Mouse (Mus musculus): ENCODE measurements at regions not wholly inside any gene's neighbourhood (a gene's known extent, or its start where the extent isn't known, plus 50 kb on each side); places are given as distances from the start of the nearest gene placed in this dataset.

DNA sequence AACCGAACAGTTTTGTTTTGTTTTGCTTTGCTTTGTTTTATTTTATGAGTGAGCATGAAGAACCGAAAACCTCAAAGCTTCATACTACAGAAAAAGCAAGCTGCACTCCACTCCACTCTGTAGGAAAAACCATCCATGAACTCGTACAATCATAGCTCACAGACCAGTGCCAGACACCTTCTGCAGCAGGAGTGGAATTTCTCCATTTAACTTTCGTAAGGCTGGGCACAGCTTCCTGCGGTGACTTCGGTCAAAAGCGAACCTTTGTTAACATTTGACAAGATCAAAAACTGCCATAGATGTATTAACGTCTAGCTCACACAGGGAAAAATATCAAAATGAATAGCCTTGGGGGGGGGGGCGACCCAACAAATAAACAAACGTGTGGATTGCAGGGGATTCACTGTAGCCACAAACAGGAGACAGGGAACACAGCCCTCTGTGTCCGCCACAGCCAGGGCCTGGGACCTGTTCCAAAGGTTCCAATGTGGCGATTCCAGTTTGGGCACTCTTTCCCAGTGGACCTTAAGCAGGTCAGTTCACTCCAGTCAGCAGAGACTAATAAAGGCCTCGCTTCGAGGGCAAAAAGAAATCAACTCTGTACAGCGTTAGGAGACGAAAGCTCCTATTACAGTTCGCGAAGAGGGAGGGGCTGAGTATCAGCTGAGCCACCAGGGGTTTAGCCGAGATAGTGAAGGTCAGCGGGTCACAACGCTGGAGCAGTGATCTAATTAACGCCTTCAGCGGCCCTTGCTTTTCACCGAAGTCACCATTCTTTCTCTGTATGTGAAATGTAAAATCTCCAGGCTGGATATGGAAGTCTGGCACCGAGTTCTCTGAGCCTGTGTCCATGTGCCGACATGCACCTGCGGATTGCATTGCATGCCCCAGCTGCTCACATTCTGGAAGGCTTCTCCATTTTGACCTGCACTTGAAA lies 135.4 kb upstream of the Ankrd55 start:
- Histone ChIP-seq H3K27me3 (replicated peaks) (no peaks in the 10 kb centered on the region), H3K9ac (no peak overlapping the region), H3K27ac (no peak overlapping the region), H3K4me3 (0 out of 2 replicates have a peak overlapping the region, but pooled peaks have one; percentile 2), H3K4me2 (replicated peaks) (peak overlapping the region; percentile 41), H3K9me3 (no peaks in the 10 kb centered on the region), H3K4me1 (peaks cover 14% of the 10 kb centered on the region), H3K36me3 (no peaks in the 10 kb centered on the region)
- 21% methylated on average over 27 of the region's 27 CpGs for WGBS
- peak; percentile 41 for ATAC-seq (ENCODE audit: low FRiP score, low read depth)

DNA sequence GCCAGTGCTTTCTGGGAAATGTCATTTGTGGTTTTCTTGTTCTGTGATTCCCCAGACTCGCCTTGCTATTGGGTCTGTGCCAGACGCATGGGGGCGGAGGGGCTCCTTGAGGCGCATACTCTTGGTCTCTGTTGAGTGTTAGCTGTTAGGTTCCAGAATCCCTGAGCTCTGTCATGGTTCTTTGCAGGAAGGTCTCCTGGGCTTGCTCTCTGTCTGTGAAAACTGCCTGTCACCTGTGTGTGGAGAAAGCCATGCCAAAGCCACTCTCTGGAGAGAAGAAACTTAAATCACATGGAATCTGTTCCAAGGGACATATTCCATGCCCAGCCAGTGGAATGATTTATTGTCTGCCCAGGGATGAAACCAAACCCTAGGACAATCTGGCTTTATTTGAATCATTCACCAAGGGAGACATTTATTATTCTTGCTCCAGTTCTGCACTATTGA lies 134.5 kb upstream of the Ankrd55 start:
- peaks cover 14% of the 10 kb centered on the region for H3K4me1 ChIP-seq
- no peak overlapping the region for H3K27ac ChIP-seq
- no peaks in the 10 kb centered on the region for H3K36me3 ChIP-seq
- H3K4me3 ChIP-seq: no peak overlapping the region
- 50% methylated on average over 4 of the region's 4 CpGs for WGBS
- no peak overlapping the region for H3K9ac ChIP-seq
- H3K27me3 ChIP-seq (replicated peaks): no peaks in the 10 kb centered on the region
- peak; percentile 48; the same call in 1 of the 2 replicates for ATAC-seq (ENCODE audit: low FRiP score, low read depth)
- H3K4me2 ChIP-seq (replicated peaks): peak overlapping the region; percentile 41
- no peaks in the 10 kb centered on the region for H3K9me3 ChIP-seq

DNA sequence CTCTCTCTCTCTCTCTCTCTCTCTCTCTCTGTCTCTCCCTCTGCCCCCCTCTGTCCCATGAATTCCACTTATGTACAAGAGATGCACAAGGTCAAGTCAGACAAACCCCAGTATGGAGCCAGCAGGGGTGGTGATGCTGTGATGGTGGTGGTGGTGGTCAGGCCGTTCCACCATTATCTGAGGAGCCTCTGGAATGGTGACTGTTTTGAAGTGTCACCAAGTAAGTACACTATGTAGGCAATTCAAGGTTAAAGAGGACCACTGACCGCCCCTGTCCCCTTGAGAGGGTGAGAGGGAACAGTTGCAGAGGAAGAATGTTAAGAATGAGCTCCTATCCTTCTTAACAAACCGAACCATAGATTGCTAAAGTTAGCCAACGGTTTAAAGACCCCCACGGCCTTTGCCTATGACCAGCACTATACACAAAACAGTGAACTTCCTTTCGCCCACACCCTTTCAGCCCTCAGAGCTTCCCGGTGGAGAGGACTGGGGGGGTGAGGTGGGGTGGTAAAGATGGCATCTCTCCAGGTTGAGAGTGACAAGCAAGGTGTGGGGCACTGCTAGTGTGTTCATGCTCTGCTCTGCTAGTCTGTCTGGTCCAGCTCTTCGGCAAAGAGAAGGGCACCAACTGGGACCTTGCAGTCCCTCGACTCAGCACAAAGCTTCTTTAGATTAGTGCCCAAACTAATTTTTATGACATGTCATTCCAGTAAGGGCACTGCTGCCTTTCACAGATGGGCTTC lies 128.7 kb upstream of the Ankrd55 start:
- no peak overlapping the region for H3K27ac ChIP-seq

DNA sequence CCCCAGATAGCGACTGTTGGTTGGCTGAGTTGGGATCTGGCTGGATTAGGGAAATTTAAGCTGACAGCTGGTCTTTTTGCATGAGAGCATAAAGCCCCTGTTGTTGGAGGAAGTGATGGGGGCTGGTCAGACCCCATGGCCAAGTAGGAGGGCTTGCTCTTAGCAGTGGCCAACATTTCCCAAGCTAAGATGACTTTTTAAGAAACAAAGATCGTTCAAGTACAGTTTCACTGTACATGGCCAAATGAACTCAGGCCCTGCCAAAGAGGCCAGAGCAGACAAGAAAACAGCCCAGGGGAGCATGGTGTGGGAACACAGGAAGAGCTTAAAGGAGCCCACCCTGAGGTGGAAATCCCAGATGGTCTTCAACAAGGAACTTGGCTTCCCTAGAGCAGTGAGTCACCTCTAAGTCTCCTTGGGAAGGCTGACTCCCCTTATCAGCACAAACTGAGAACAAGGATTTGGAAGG lies 128.0 kb upstream of the Ankrd55 start:
- Histone ChIP-seq H3K4me2 (replicated peaks) (no peak overlapping the region), H3K4me3 (no peak overlapping the region), H3K27ac (no peak overlapping the region), H3K4me1 (no peaks in the 10 kb centered on the region), H3K9me3 (no peaks in the 10 kb centered on the region), H3K27me3 (replicated peaks) (no peaks in the 10 kb centered on the region), H3K36me3 (no peaks in the 10 kb centered on the region), H3K9ac (no peak overlapping the region)
- no peak for ATAC-seq (ENCODE audit: low FRiP score, low read depth)
- WGBS: 59% methylated on average over 2 of the region's 2 CpGs

More for the DNA sequence above, 128.7 kb upstream of the Ankrd55 start:
- Histone ChIP-seq H3K9me3 (no peaks in the 10 kb centered on the region), H3K4me1 (no peaks in the 10 kb centered on the region), H3K4me3 (no peak overlapping the region), H3K9ac (no peak overlapping the region), H3K27me3 (replicated peaks) (no peaks in the 10 kb centered on the region), H3K36me3 (no peaks in the 10 kb centered on the region), H3K4me2 (replicated peaks) (no peak overlapping the region)
- no peak for ATAC-seq (ENCODE audit: low FRiP score, low read depth)
- WGBS: 81% methylated on average over 9 of the region's 9 CpGs

DNA sequence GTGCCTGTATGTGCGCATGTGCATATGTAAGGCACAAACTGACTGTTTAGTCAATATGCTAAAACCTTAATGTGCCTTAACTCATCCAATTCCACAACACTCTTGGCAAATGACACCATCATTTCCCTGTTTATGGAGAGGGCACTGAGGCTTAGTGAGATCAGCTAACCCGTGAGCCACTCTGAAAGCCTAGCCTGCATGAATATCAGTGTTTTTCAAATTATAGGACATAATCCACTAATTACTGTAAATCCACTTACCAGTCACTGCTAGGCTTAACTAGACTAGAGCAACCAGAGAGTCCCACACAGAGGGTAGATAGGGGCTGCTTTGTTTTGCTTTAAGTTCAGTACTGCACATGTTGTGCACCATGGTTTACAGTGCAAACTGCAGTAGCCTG lies 127.5 kb upstream of the Ankrd55 start:
- H3K27ac ChIP-seq: no peak overlapping the region
- no peak overlapping the region for H3K4me3 ChIP-seq
- H3K9ac ChIP-seq: no peak overlapping the region
- no peaks in the 10 kb centered on the region for H3K27me3 ChIP-seq (replicated peaks)
- no peaks in the 10 kb centered on the region for H3K9me3 ChIP-seq
- peaks cover 1% of the 10 kb centered on the region; the same call in 1 of the 2 replicates for H3K4me1 ChIP-seq
- H3K36me3 ChIP-seq: no peaks in the 10 kb centered on the region
- WGBS: 80% methylated on average over 2 of the region's 2 CpGs
- no peak overlapping the region for H3K4me2 ChIP-seq (replicated peaks)
- no peak for ATAC-seq (ENCODE audit: low FRiP score, low read depth)

DNA sequence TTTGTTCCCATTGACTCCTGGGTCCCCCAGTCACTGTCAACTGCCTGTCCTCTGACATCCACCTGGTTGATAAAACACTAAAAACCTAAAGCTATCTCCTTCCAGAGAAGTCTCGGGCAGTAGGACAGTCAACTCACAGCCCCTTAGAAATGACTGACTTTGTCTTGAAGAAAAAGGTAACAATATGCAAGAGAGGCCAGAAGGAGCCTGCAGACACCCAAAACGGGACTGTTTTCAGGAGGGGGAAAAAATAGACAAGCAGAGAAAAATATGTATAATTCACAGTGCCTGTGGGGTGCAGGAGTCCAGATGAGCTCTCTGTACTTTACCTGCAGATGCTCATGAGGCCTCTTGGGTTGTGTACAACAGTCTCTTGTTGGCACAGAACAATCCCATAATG lies 126.4 kb upstream of the Ankrd55 start:
- 84% methylated on average over 2 of the region's 2 CpGs for whole genome bisulfite sequencing
- Histone ChIP-seq H3K4me3 (no peak overlapping the region), H3K36me3 (no peaks in the 10 kb centered on the region), H3K27ac (no peak overlapping the region), H3K9ac (no peak overlapping the region), H3K9me3 (no peaks in the 10 kb centered on the region), H3K27me3 (replicated peaks) (no peaks in the 10 kb centered on the region), H3K4me2 (replicated peaks) (no peak overlapping the region), H3K4me1 (peaks cover 11% of the 10 kb centered on the region)
- ATAC-seq (ENCODE audit: low FRiP score, low read depth): no peak

DNA sequence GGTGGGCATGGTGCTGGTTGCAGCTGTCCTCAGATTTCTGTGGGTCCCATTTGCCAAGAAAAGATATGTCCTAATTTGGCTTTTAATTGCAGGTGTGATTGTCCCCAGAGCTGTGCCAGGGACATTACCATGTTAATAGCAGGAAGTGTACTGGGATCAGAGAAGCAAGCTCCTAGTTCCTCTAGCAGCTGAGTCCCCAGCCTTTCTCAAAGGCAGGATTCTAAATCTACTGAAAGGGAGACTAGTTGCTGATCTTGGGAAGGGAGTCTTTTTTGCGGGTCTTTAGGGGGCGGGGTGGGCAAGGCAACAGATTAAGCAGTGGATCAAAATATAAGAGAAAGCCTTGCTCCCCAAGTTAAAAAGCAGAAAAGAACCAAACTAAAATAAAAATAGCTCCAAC lies 122.3 kb upstream of the Ankrd55 start:
- Histone ChIP-seq H3K9ac (no peak overlapping the region), H3K9me3 (no peaks in the 10 kb centered on the region), H3K27me3 (replicated peaks) (no peaks in the 10 kb centered on the region), H3K4me1 (peaks cover 11% of the 10 kb centered on the region), H3K4me2 (replicated peaks) (no peak overlapping the region), H3K4me3 (no peak overlapping the region), H3K27ac (no peak overlapping the region), H3K36me3 (no peaks in the 10 kb centered on the region)
- 35% methylated on average over 2 of the region's 2 CpGs for WGBS
- no peak for ATAC-seq (ENCODE audit: low FRiP score, low read depth)

DNA sequence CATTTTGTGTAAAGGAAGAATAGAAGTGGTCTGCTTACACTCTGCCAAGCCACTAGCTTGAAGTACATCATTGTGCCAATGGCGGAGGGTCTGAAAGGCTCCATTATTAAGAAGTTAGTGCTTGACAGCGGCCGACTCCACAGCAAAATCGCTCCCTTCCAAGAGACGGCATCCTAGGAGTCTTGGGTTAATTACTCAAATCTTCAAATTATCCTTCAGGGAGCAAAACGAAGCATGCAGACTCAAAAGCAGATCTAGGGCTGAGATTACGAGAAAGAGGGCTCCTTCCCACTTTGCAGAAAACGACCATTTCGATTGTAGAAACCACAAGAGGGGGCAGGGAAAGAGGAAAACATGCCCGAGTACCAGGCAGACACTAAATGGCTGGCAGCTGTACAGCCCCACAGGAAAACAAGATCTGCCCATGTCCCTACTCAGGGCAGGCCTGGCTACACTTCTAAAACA lies 121.9 kb upstream of the Ankrd55 start:
- Histone ChIP-seq H3K27me3 (replicated peaks) (no peaks in the 10 kb centered on the region), H3K27ac (no peak overlapping the region), H3K9ac (no peak overlapping the region), H3K9me3 (no peaks in the 10 kb centered on the region), H3K4me2 (replicated peaks) (no peak overlapping the region; the same call in 1 of the 2 replicates), H3K4me1 (peaks cover 11% of the 10 kb centered on the region), H3K4me3 (no peak overlapping the region), H3K36me3 (no peaks in the 10 kb centered on the region)
- WGBS: 39% methylated on average over 10 of the region's 10 CpGs
- no peak for ATAC-seq (ENCODE audit: low FRiP score, low read depth)

DNA sequence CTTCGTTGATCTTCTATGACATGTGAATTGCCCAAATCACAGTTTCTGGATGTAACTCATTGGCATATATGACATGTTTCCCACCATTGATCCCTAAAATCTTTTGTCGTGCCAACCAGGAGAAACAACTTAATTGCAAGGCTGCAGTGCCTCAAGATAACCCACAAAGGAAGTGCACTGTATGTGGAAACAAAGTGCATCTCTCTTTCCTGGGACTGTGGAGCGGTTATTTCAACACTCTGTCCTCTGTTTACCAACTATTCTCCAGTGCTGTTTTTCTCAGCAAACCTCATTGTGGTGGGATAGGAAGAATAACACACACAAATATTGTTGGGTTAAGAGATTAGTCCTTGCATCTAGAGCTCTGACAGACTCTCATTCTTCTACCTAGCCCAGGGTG lies 119.8 kb upstream of the Ankrd55 start:
- peaks cover 11% of the 10 kb centered on the region for H3K4me1 ChIP-seq
- H3K9ac ChIP-seq: no peak overlapping the region
- H3K27ac ChIP-seq: no peak overlapping the region
- H3K4me2 ChIP-seq (replicated peaks): no peak overlapping the region
- ATAC-seq (ENCODE audit: low FRiP score, low read depth): no peak
- H3K9me3 ChIP-seq: no peaks in the 10 kb centered on the region
- 89% methylated on average over 3 of the region's 3 CpGs for WGBS
- H3K4me3 ChIP-seq: no peak overlapping the region
- no peaks in the 10 kb centered on the region for H3K36me3 ChIP-seq
- H3K27me3 ChIP-seq (replicated peaks): no peaks in the 10 kb centered on the region

DNA sequence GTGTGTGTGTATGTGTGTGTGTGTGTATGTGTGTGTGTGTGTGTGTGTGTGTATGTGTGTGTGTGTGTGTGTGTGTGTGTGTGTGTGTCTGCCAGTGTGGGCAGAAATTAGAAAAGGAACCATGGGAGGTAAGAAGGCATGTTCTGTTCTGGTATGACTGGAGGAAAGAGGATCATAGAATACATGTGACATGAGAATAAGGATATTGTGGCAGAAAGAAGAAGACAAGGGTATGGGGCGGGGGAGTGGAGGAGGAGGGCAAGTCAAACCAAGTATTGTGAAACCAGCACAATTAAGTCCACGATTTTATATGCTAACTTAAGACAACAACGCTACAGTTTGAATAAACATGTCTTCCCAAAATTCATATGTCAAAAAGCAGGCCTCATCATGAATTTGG lies 117.4 kb upstream of the Ankrd55 start:
- ATAC-seq (ENCODE audit: low FRiP score, low read depth): no peak
- 96% methylated on average over 3 of the region's 3 CpGs for WGBS
- Histone ChIP-seq H3K27me3 (replicated peaks) (no peaks in the 10 kb centered on the region), H3K9ac (no peak overlapping the region), H3K36me3 (no peaks in the 10 kb centered on the region), H3K4me2 (replicated peaks) (no peak overlapping the region), H3K9me3 (no peaks in the 10 kb centered on the region), H3K4me3 (no peak overlapping the region), H3K4me1 (peaks cover 8% of the 10 kb centered on the region), H3K27ac (no peak overlapping the region)

DNA sequence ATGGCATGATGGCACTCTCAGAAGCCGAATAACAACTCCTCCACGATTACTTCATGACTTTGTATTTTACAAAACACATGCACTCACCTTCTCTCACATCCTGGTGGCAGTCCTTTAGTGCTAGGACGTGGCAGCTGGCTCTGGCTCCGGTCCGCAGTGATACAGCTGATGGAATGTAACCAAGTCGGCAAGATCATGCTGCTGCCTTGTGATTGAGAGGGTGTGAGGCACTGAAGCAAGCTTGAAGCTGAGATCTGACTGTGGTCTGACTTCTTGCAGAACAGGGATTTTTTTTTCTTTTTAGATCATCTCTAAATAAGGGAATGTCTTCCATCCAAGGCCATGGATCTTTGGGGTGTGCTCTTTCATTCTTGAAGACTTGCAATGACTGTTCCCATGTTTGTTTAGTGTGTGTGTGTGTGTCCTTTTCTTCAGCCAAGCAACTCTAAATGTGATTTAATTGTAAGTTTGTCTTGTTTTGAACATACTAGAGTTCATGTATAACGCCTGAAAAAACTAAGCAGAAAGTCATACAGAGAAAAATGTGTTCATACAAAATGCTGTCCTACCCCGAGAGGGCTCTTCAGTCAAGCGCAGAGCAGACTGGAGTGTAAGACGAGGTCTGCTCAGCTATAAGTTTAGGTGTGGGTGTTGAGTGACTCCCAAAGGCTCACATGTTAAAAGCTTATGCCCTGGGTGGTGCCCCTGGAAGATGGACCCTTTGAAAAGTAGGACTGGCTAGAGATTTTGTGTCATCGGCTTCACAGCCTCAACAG lies 116.1 kb upstream of the Ankrd55 start:
- Histone ChIP-seq H3K4me1 (no peaks in the 10 kb centered on the region), H3K27me3 (replicated peaks) (no peaks in the 10 kb centered on the region), H3K27ac (no peak overlapping the region), H3K9me3 (no peaks in the 10 kb centered on the region), H3K9ac (no peak overlapping the region), H3K36me3 (no peaks in the 10 kb centered on the region), H3K4me2 (replicated peaks) (no peak overlapping the region), H3K4me3 (no peak overlapping the region)
- 91% methylated on average over 11 of the region's 11 CpGs for WGBS
- no peak for ATAC-seq (ENCODE audit: low FRiP score, low read depth)

DNA sequence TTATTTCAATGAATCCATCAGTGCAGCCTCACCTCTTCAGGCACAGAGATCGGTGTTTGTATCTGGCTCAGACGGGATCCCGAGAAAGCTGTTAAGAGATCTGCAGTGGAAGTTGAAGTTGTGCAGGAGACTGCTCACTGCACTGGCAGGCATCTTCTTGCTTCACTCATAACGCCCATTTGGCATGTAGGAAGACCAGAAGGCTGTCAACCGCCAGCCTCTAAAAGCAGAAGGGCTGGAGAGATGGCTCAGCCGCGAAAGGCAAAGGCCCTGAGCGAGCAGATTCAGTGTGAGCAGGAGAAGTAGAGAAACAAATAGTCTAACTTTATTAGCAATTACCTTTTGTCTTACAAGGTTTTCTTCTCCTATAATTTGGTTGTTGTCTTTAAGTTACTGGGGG lies 114.3 kb upstream of the Ankrd55 start:
- no peak overlapping the region for H3K9ac ChIP-seq
- H3K9me3 ChIP-seq: no peaks in the 10 kb centered on the region
- H3K36me3 ChIP-seq: no peaks in the 10 kb centered on the region
- H3K27ac ChIP-seq: no peak overlapping the region
- no peak overlapping the region for H3K4me2 ChIP-seq (replicated peaks)
- no peak for ATAC-seq (ENCODE audit: low FRiP score, low read depth)
- H3K4me1 ChIP-seq: no peaks in the 10 kb centered on the region
- H3K4me3 ChIP-seq: no peak overlapping the region
- no peaks in the 10 kb centered on the region for H3K27me3 ChIP-seq (replicated peaks)
- 91% methylated on average over 8 of the region's 8 CpGs for WGBS

Data from neural tube, embryonic 12.5 days (tissue).